Mouse (Mus musculus) frontal cortex, postnatal 14 days (tissue): ENCODE results near the gene Slc4a3.

Experiments
- DNase-seq, 2 experiments: peaks; one replicate each; pipeline ENCODE4 v3.0.0; 2022; ENCODE audit warnings: low spot score in 2 of 2

Slc4a3 gene

GRCm38 (mm10) chr1:75595930-75596329, 49.9 kb downstream of the Slc4a3 start:
- no peak for DNase-seq

GRCm38 (mm10) chr1:75596906-75597305, 50.8 kb downstream of the Slc4a3 start:
- no peak for DNase-seq

GRCm38 (mm10) chr1:75597622-75598021, 51.6 kb downstream of the Slc4a3 start:
- peak in 1 of 2 experiments; percentile 71 for DNase-seq

GRCm38 (mm10) chr1:75601738-75602137, 55.7 kb downstream of the Slc4a3 start:
- no peak for DNase-seq

GRCm38 (mm10) chr1:75603584-75603983, 57.5 kb downstream of the Slc4a3 start:
- no peak for DNase-seq

GRCm38 (mm10) chr1:75608225-75608624, 62.2 kb downstream of the Slc4a3 start:
- no peak for DNase-seq

- no peak for DNase-seq
These were observed 62.7 kb downstream of the Slc4a3 start for GRCm38 (mm10) chr1:75608625-75609263.

GRCm38 (mm10) chr1:75609264-75609662, 63.2 kb downstream of the Slc4a3 start:
- DNase-seq = no peak

- DNase-seq = no peak
These were observed 64.5 kb downstream of the Slc4a3 start for GRCm38 (mm10) chr1:75610553-75610952.
